Mouse (Mus musculus) mature B cell (primary cell): ENCODE results near the gene Syn3.

Experiments
- in situ Hi-C: fragments of 300-500 bp; cut with MboI; formaldehyde crosslinking; loops from 2 replicates; pipeline ENCODE4 v1.14.3; 2019

The Syn3 gene

GRCm38 (mm10) chr10:86281238-86281637, 217.5 kb downstream of the Syn3 start:
- in situ Hi-C loops = no loop called here

GRCm38 (mm10) chr10:86279579-86280168, 219.0 kb downstream of the Syn3 start:
- in situ Hi-C loops = no loop called here

- in situ Hi-C loops = no loop called here
Observed at GRCm38 (mm10) chr10:86278481-86278880, 220.2 kb downstream of the Syn3 start.

GRCm38 (mm10) chr10:86277327-86277726, 221.4 kb downstream of the Syn3 start:
- in situ Hi-C loops = no loop called here

- in situ Hi-C loops = no loop called here
Observed at GRCm38 (mm10) chr10:86275585-86275984, 223.1 kb downstream of the Syn3 start.

GRCm38 (mm10) chr10:86273410-86274191, 225.1 kb downstream of the Syn3 start:
- in situ Hi-C loops = no loop called here

- in situ Hi-C loops = no loop called here
Observed at GRCm38 (mm10) chr10:86272826-86273225, 225.9 kb downstream of the Syn3 start.

GRCm38 (mm10) chr10:86270254-86270653, 228.4 kb downstream of the Syn3 start:
- in situ Hi-C loops = no loop called here

GRCm38 (mm10) chr10:86264618-86265017, 234.1 kb downstream of the Syn3 start:
- in situ Hi-C loops = no loop called here

GRCm38 (mm10) chr10:86261725-86262124, 237.0 kb downstream of the Syn3 start:
- in situ Hi-C loops = no loop called here

- in situ Hi-C loops = no loop called here
Observed at GRCm38 (mm10) chr10:86258992-86259391, 239.7 kb downstream of the Syn3 start.

- in situ Hi-C loops = no loop called here
Observed at GRCm38 (mm10) chr10:86258046-86258445, 240.7 kb downstream of the Syn3 start.

GRCm38 (mm10) chr10:86257045-86257444, 241.7 kb downstream of the Syn3 start:
- in situ Hi-C loops = no loop called here

GRCm38 (mm10) chr10:86256221-86256620, 242.5 kb downstream of the Syn3 start:
- in situ Hi-C loops = no loop called here

- in situ Hi-C loops = no loop called here
Observed at GRCm38 (mm10) chr10:86250149-86250922, 248.4 kb downstream of the Syn3 start.

- in situ Hi-C loops = no loop called here
Observed at GRCm38 (mm10) chr10:86249283-86249682, 249.4 kb downstream of the Syn3 start.

GRCm38 (mm10) chr10:86248807-86249206, 249.9 kb downstream of the Syn3 start:
- in situ Hi-C loops = no loop called here

GRCm38 (mm10) chr10:86248131-86248740, 250.5 kb downstream of the Syn3 start:
- in situ Hi-C loops = no loop called here

- in situ Hi-C loops = no loop called here
Observed at GRCm38 (mm10) chr10:86245396-86245795, 253.3 kb downstream of the Syn3 start.

GRCm38 (mm10) chr10:86243525-86243924, 255.2 kb downstream of the Syn3 start:
- in situ Hi-C loops = no loop called here

- in situ Hi-C loops = no loop called here
Observed at GRCm38 (mm10) chr10:86242721-86243120, 256.0 kb downstream of the Syn3 start.

GRCm38 (mm10) chr10:86230006-86230405, 268.7 kb downstream of the Syn3 start:
- in situ Hi-C loops = no loop called here
